Mouse (Mus musculus): ENCODE results near the gene Alyref. TPM values are rescaled to one million over a fixed set of nuclear protein-coding genes. Genes with fewer than 3 reads are reported as not detected.

Alyref gene
- total and polyA plus RNA-seq, 3 experiments: 600 to 1,072 TPM; not detected in 1

DNA sequence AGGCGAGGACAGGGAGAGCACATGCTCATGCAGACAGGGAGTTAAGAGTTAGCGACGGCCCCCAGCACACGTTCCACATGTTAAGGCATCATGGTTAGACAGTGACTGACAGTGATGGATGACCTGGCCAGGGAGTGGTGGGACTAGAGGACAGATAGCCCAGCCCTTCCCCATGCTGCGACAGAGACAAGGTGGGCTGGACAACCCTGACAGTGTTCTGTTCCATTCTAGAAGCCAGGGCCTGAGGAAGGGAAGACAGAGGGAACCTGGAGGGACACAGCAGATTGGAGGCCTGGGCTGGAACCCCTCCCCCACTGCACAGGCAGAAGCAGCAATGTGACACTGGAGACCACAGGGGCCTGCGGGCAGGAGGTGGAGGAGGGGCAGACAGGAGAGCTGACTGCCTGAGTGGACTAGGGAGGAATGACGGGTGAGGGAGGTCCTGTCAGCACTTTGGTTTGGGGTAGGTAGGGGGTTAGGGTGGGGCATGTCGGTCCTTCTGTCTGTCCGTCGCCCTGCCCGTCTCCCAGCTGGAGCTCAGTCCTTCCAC lies 19.4 kb downstream of the Alyref start:
- H3K27ac ChIP-seq (ENCODE audit: control insufficient read depth, low read depth, low read length): no peak overlapping the region
- H3K9me3 ChIP-seq (replicated peaks; ENCODE audit: insufficient read depth, low read length): no peaks in the 10 kb centered on the region
- no peak overlapping the region for H3K4me3 ChIP-seq (ENCODE audit: control insufficient read depth in 1 of 2, insufficient read depth in 1 of 2, low read depth in 2 of 2, low read length in 2 of 2)
- H3K4me1 ChIP-seq (ENCODE audit: control insufficient read depth in 1 of 2, insufficient read depth in 2 of 2, low read length in 2 of 2): peaks cover 10 to 20% of the 10 kb centered on the region in 2 experiments
- H3K79me2 ChIP-seq (ENCODE audit: control insufficient read depth, insufficient read depth, low read length, poor library complexity): peaks cover 43% of the 10 kb centered on the region
- DNase-seq (ENCODE audit: low read depth, low spot score): no peak
- H3K9ac ChIP-seq (ENCODE audit: control insufficient read depth, low read depth, low read length, poor library complexity, severe bottlenecking): no peak overlapping the region
- H3K27me3 ChIP-seq (ENCODE audit: control insufficient read depth in 1 of 2, insufficient read depth in 2 of 2, low read length in 2 of 2): no peaks in the 10 kb centered on the region
- TF ChIP-seq E2F4 (IDR thresholded peaks at IDR 0.05; ENCODE audit: borderline replicate concordance, low read depth, low read length): no peak
- TF ChIP-seq CTCF (IDR thresholded peaks at IDR 0.05 in 2 of 3, conservative IDR thresholded peaks at IDR 0.05 in 1 of 3; ENCODE audit: control insufficient read depth in 1 of 3, insufficient read depth in 1 of 3, low read depth in 2 of 3, low read length in 3 of 3, poor library complexity in 1 of 3, severe bottlenecking in 1 of 3): no peak
- no peak for TF ChIP-seq UBTF (IDR thresholded peaks at IDR 0.05; ENCODE audit: borderline replicate concordance, insufficient read depth, low read depth, low read length)
- no peak for TF ChIP-seq POLR2A (IDR thresholded peaks at IDR 0.05; ENCODE audit: control insufficient read depth in 1 of 2, insufficient read depth in 1 of 2, low read depth in 1 of 2, low read length in 2 of 2, poor library complexity in 1 of 2)
- no peak for TF ChIP-seq MAZ (IDR thresholded peaks at IDR 0.05; ENCODE audit: low read depth, low read length)
- TF ChIP-seq EP300 (IDR thresholded peaks at IDR 0.05; ENCODE audit: low read depth in 1 of 2, low read length in 2 of 2): no peak
- TF ChIP-seq HCFC1 (IDR thresholded peaks at IDR 0.05; ENCODE audit: low read depth, low read length): no peak
- no peak for TF ChIP-seq MAFK (IDR thresholded peaks at IDR 0.05; ENCODE audit: borderline replicate concordance, low read depth, low read length)
- TF ChIP-seq GATA1 (IDR thresholded peaks at IDR 0.05; ENCODE audit: low read depth, low read length): no peak
- TF ChIP-seq NELFE (IDR thresholded peaks at IDR 0.05; ENCODE audit: low read depth, low read length): no peak
- no peak for TF ChIP-seq ZKSCAN1 (IDR thresholded peaks at IDR 0.05; ENCODE audit: low read depth, low read length)
- TF ChIP-seq GABPA (IDR thresholded peaks at IDR 0.05; ENCODE audit: low read depth, low read length): no peak
- no peak for TF ChIP-seq SIN3A (IDR thresholded peaks at IDR 0.05; ENCODE audit: low read length)
- no peak for TF ChIP-seq CHD1 (IDR thresholded peaks at IDR 0.05; ENCODE audit: low read depth, low read length)
- no peak for TF ChIP-seq SMC3 (IDR thresholded peaks at IDR 0.05; ENCODE audit: low read depth, low read length)
- no peak for TF ChIP-seq MYC (IDR thresholded peaks at IDR 0.05; ENCODE audit: low read depth, low read length)
- TF ChIP-seq MAX (IDR thresholded peaks at IDR 0.05; ENCODE audit: low read length): no peak
- TF ChIP-seq MXI1 (IDR thresholded peaks at IDR 0.05; ENCODE audit: low read depth, low read length): no peak
- no peak for TF ChIP-seq POLR2AphosphoS5 (IDR thresholded peaks at IDR 0.05; ENCODE audit: borderline replicate concordance, low read depth, low read length)
- peaks cover 4 to 22% of the 10 kb centered on the region in 2 experiments; a peak in 3 of 4 replicates for H3K36me3 ChIP-seq (ENCODE audit: control insufficient read depth in 1 of 2, insufficient read depth in 2 of 2, low read length in 2 of 2)

DNA sequence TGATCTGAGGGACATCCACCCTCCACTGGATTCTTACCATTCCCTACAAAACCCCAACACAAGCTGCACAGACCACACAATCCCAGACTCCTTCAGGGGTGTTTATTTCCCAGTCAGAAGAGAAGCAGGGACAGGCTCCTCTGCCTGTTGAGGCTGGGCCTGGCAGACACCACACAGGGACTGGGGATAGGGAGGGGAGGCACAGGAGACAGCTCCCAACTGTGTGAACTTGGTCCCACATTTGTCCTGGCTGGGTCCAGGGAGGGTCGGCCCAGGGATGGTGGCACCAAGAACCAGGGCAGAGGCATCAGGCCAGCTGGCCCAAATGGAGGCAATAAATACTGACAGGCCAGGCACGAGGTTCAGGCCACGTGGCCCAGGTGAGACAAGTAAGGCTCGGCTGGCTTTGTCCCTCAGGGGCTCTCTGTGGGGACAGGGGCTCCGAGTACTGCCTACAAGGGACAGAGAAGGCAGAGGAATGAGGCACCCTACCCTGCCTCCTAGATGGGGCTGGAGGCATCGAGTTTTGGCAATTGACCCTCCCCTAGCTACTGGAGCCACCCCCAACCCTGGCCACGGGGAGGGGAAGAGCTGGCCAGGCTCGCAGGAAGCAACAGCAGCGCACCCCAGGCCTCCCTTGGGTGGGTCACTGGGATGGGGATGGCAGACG lies 20.0 kb downstream of the Alyref start:
- H3K4me3 ChIP-seq (ENCODE audit: control insufficient read depth in 1 of 2, insufficient read depth in 1 of 2, low read depth in 2 of 2, low read length in 2 of 2): no peak overlapping the region
- H3K79me2 ChIP-seq (ENCODE audit: control insufficient read depth, insufficient read depth, low read length, poor library complexity): peaks cover 48% of the 10 kb centered on the region
- H3K4me1 ChIP-seq (ENCODE audit: control insufficient read depth in 1 of 2, insufficient read depth in 2 of 2, low read length in 2 of 2): peaks cover 10 to 20% of the 10 kb centered on the region in 2 experiments
- no peaks in the 10 kb centered on the region for H3K27me3 ChIP-seq (ENCODE audit: control insufficient read depth in 1 of 2, insufficient read depth in 2 of 2, low read length in 2 of 2)
- no peak for TF ChIP-seq USF2 (IDR thresholded peaks at IDR 0.05; ENCODE audit: borderline replicate concordance in 1 of 2, insufficient read depth in 1 of 2, low read depth in 1 of 2, low read length in 2 of 2)
- peak in 1 of 2 experiments; percentile 4; a peak in 1 of 4 replicates for TF ChIP-seq POLR2A (IDR thresholded peaks at IDR 0.05; ENCODE audit: control insufficient read depth in 1 of 2, insufficient read depth in 1 of 2, low read depth in 1 of 2, low read length in 2 of 2, poor library complexity in 1 of 2)
- DNase-seq (ENCODE audit: low read depth, low spot score): no peak
- no peak overlapping the region for H3K9ac ChIP-seq (ENCODE audit: control insufficient read depth, low read depth, low read length, poor library complexity, severe bottlenecking)
- no peaks in the 10 kb centered on the region for H3K9me3 ChIP-seq (replicated peaks; ENCODE audit: insufficient read depth, low read length)
- no peak overlapping the region for H3K27ac ChIP-seq (ENCODE audit: control insufficient read depth, low read depth, low read length)
- H3K36me3 ChIP-seq (ENCODE audit: control insufficient read depth in 1 of 2, insufficient read depth in 2 of 2, low read length in 2 of 2): peaks cover 4 to 22% of the 10 kb centered on the region in 2 experiments; a peak in 3 of 4 replicates

All from MEL (cell line).